Mouse (Mus musculus) adrenal gland, postnatal 10 days (tissue): ENCODE results near the gene Cebpg. TPM values are rescaled to one million over a fixed set of nuclear protein-coding genes. Genes with fewer than 3 reads are reported as not detected.

Experiments
- DNase-seq: peaks from one replicate; pipeline ENCODE4 v3.0.0; 2021; ENCODE audit warnings: mixed read lengths
- long read RNA-seq, 2 experiments: library from polyadenylated mRNA; stranded (forward); transcript quantifications; one replicate each; pipeline ENCODE4 v2.0.0; 2021
- total RNA-seq, 2 experiments: library from RNA; stranded (reverse); gene quantifications; 2 replicates each; pipeline ENCODE4 v1.2.3; 2021

Gene Cebpg
- total RNA-seq, result 10 to 100 TPM; 41.6 to 51.3 TPM
- long read RNA-seq, experiment 1, full-length matches to known transcripts, result 74 of 85 reads
- long read RNA-seq, experiment 1, partial matches to known transcripts, result 0 of 85 reads
- long read RNA-seq, experiment 1, other reads (novel, unspliced or antisense), result 11 of 85 reads
- long read RNA-seq, experiment 2, full-length matches to known transcripts, result 22 of 22 reads
- long read RNA-seq, experiment 2, partial matches to known transcripts, result 0 of 22 reads
- long read RNA-seq, experiment 2, other reads (novel, unspliced or antisense), result 0 of 22 reads

GRCm38 (mm10) chr7:35056436-35056864 lies at the start of gene Cebpg:
TSS of gene Cebpg (minus strand) at chr7:35056573.
- peak; percentile 98 for DNase-seq

GRCm38 (mm10) chr7:35099528-35099927 lies 43.2 kb upstream of the Cebpg start:
- DNase-seq, result no peak

GRCm38 (mm10) chr7:35098777-35099176 lies 42.4 kb upstream of the Cebpg start:
- no peak for DNase-seq

GRCm38 (mm10) chr7:35094975-35095678 lies 38.8 kb upstream of the Cebpg start:
- DNase-seq, result no peak

DNA sequence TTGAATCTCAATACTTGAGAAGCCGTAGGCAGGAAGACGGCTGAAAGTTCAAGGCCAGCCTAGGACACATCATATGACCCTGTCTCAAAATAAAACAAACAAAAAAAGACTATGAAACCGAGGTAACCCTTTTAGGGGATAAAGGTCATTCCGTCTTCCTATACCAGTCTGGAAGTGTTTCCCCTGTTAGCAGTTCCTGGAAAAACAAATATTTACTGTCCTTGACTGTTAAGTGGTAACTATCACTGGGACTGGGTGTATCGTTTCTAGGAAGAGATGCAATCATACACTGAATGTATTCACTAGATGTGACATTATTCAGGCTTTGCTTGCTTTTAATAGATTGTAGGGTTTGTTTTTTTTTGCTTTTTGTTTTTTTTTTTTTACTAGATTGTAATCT lies 34.2 kb upstream of the Cebpg start:
- DNase-seq, result no peak

DNA sequence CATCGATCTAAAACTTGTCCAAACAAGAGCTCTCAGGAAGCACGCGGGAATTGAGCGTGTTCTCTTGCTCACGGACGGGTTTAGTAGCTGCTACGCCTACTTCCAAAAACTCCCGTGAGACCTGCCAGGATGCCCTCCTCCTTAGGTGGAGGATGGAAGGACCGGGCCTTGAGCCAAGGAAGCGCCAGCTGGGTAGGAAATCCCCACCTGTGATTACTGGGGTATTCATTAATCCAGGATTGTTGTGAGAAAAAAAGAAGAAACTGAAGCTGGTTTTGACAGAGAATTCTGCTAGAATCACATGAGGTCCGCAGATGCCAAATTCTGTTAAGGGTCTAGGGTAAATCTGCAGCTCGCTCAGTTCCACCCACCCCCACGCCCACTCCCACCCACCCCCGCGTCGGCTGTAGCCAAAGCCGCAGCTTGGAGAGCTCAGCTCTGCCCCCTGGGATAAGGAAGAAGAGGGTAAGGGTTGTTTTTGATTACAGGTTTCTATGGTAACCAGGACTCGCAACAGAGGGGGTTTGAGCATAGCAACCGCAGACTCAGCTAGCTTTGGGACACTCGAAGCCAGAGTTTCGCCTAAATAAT lies 30.0 kb upstream of the Cebpg start:
- peak; percentile 25 for DNase-seq

DNA sequence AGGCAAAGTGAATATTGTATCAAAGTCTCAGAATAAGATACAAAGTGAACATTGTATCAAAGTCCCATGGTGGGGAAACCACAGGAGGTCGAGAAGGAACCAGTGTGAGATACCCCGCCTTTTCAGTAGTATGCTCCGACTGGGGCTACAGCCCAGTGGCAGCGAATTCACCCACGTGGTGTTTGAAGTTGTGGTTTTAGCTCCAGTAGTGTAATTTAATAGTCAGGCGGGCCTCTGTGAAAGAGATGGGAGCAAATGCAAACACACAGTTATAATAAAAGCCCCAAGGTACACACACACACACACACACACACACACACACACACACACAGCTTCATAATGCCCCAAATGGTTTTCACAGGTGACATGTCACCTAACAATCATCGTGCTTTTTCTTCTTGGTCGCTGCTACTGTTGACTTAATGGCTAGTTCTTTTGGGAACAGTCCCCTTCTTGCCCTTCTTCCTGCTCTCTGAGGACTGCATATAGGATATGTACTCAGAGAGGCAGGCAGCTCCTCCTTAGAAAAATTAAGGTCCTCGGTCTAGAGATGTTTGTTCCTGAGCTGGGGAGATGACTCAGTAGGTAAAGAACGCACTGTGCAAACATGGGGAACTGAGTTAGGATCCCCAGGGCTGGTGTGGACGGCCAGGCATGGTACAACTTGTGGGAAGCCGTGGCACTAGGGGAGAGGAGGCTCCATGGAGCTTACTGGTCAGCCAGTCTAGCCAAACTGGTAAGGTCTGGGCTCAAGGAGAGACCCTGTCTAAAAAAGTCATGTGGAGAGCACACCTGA lies 28.4 kb upstream of the Cebpg start:
- DNase-seq, result no peak

- no peak for DNase-seq
Measured at GRCm38 (mm10) chr7:35081406-35082104, 25.2 kb upstream of the Cebpg start.

DNA sequence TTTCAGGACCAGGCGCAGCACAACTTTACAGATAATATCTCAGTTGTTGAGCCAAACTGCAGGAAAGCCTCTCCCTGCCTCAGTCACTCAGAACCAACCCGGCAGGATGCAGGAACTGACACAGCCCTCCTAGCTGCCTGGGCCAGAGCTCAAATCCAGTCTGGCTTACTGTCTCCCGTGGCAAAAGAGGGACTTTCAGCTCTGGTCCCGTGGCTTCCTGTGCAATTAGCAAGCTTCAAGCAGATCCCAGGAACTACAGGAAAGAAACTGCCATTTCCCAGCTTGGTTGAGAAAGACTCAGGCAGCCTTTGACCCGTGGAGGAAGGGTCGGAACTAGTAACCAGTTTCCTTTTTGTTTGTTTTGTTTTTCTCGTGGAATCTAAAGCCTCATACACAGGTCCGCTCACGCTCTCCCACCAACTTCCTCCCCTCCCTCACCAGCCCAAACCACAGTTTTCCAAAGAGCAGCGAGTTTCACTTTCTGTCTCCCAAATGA lies 24.5 kb upstream of the Cebpg start:
- peak; percentile 50 for DNase-seq

DNA sequence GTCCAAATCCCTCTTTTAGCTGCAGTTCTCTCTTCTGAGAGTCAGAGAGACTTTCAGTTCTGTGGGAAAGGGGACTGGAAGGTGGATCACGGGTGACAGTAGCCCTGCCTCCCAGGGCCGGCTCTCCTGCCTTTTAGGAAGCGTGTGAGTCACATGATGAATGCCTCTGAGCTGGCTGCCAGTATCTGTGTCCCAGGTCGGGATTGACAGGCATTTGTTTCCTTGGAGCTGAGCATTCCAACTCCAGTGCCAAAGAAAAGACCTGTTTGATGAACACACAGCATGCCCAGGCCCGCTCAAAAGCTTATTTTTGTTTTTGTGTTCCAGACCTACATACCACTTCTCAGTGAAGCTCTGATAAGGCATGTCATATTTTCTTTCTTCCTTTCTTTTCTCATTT lies 20.3 kb upstream of the Cebpg start:
- peak; percentile 76 for DNase-seq

DNA sequence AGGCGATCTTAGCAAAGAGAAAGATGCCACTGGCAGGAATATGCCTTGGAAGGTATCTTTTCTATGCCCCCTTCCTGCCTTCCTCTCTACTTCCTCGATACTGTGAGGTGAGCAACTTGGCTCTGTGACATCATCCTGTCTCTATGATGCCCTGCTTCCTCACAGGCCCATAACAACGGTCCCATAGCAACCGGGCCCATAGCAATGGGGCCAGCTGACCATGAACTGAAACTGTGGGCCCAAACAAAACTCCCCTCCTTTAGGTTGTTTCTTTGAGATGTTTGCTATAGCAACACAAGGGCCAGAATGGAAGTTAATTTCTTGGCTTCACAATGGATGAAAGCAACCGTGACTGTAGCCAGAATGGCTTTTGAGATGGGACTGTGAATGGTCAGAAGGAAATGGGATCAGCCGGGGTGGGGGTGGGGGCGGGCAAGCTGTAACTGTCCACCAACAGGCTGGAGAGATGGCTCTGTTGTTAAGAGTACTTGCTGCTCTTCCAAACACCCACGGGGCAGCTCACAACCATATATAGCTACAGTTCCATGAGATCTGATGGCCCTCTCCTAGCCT lies 10.4 kb upstream of the Cebpg start:
- no peak for DNase-seq

- no peak for DNase-seq
Measured at GRCm38 (mm10) chr7:35065958-35066357, 9.6 kb upstream of the Cebpg start.

GRCm38 (mm10) chr7:35064286-35065258 lies 8.2 kb upstream of the Cebpg start:
- DNase-seq, result peak; percentile 64

GRCm38 (mm10) chr7:35059467-35059866 lies 3.1 kb upstream of the Cebpg start:
- DNase-seq, result no peak

DNA sequence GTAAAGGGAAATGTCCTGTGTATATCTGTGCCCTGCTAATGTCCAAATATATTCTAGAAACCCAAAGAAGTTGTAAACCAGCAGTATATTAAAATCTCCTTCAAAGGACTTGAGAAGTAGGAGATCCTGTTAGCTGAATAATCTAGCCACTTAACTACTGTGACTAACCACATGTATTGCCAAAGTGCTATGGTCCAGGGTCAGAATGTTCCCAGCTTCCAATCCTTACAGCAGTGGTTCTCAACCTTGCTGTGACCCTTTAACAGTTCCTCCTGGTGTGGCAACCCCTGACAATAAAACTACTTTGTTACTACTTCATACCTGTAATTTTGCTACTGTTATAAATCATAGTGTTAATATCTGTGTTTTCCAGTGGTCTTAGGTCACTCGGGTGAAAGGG lies 2.0 kb upstream of the Cebpg start:
- DNase-seq, result no peak

DNA sequence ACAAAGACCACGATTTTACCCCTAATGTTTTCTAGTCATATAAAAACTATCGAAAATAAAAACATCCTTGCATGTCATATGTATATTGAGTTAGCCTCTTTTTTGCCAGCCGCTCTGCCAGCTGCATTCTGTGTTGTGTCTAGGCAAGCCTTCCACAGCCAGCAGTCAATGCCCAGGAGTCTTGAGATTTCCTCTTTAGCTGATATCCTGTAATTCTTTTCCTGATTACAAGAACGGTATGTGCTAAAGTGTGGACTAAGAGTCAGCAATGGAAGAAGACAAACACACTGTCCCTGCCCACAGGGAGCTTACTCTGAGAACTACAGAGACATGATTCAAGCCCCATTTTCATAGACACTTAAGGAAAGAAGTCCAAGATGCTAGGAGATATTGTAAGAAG lies 1.2 kb upstream of the Cebpg start:
- DNase-seq, result no peak

- DNase-seq, result no peak
Measured at GRCm38 (mm10) chr7:35056999-35057398, 626 bp upstream of the Cebpg start.

- no peak for DNase-seq
Measured at GRCm38 (mm10) chr7:35055619-35056435, 546 bp downstream of the Cebpg start.

DNA sequence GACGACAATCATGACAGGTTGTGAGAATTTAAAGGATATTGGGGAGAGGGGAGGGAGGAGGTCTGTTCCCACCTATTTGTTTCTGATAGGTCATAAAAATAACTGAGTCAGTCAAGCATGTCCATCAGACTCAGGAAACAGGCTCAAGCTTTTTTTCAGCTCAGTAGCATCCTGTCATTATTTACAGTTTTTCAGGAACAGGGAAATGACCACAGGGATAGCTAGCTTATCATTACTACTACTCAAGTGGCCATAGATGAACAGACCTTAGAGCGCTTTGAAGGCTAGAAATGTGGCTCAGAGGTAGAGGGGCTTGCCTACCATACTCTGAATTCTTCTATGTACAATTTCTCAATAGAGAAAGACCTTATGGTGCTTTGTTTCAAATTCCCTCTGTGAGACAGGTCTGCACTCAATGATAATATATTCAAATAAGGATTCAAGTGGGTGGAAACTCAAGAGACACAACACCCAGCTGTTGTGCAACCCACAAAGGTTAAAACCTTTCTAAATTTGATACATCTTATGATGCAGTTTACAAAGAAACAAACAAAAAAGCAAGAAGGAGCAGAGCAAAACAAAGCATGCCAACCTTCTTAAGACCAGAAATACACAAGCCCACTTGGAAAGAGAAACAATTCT lies 1.3 kb downstream of the Cebpg start:
- DNase-seq, result no peak
